18 mouse cellular contexts compared by ENCODE assay signal in the genomic region with DNA sequence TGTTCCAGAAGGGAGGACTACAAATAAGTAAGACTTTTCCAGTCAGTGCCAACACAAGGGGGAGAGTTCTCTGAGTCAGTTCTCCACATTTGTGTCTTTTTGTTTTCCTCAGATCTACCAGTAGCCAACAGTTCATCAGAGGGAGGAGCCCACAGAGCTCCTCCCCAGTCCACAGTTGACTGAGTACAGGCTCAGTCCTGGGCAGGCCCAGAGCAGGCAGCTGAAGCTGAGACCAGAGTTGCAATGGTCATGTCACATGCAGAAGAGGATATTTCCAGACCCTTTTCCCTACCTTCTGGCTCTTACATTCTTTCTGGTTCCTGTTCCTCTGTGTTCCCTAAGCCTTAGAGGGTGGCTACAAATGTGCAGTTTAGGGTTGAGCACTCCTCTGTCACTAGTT.
DNase-seq lines count a peak whose midpoint lies in the region; ATAC-seq and TF ChIP-seq lines count a peak whose summit lies in the region.
"Had no signal": no experiment of that assay in that cellular context is flagged by ENCODE, and none has a peak within 500 bp of the region (broad histone marks: within the 10 kb centered on the region; RNA-seq: fewer than 3 reads in every experiment).

No protein-coding gene starts in this region.

- no peaks in the 10 kb centered on the region for H3K27me3 ChIP-seq in kidney, adult 2 months (replicated peaks; ENCODE audit: control insufficient read depth, insufficient read depth, low read length)
- H3K27me3 ChIP-seq in kidney, embryonic 14.5 days (ENCODE audit: control insufficient read depth, insufficient read depth, low read length): no peaks in the 10 kb centered on the region
- H3K27me3 ChIP-seq: embryonic facial prominence, embryonic 12.5 days; heart, embryonic 13.5 days; hindbrain, embryonic 15.5 days; midbrain, embryonic 12.5 days had no signal

- H3K4me2 ChIP-seq in kidney, embryonic 14.5 days (replicated peaks; ENCODE audit: low read depth, low read length): no peak overlapping the region
- H3K4me2 ChIP-seq: embryonic facial prominence, embryonic 12.5 days; heart, embryonic 13.5 days; hindbrain, embryonic 15.5 days; midbrain, embryonic 12.5 days had no signal

- DNase-seq in adrenal gland, postnatal 36 days: peak; percentile 14 to 43
- no peak for DNase-seq in adrenal gland, adult 8-10 months
- peak; percentile 16 for DNase-seq in kidney, adult 2 months
- peak; percentile 5 for DNase-seq in lung, postnatal 36 days
- DNase-seq in lung, adult 18-20 months: no peak
- DNase-seq in thymus, adult 18-20 months: no peak
- DNase-seq: cerebellum, adult 9-11 months; thymus, postnatal 25 days had no signal

- TF ChIP-seq POLR2A in kidney, adult 2 months (IDR thresholded peaks at IDR 0.05; ENCODE audit: low read depth, low read length): no peak

- H3K9ac ChIP-seq in kidney, embryonic 14.5 days (ENCODE audit: low read depth, low read length): no peak overlapping the region
- H3K9ac ChIP-seq: embryonic facial prominence, embryonic 12.5 days; heart, embryonic 13.5 days; hindbrain, embryonic 15.5 days; liver, embryonic 14.5 days; midbrain, embryonic 12.5 days had no signal

- H3K4me3 ChIP-seq in kidney, adult 2 months (ENCODE audit: insufficient read depth, low read depth, low read length): no peak overlapping the region
- H3K4me3 ChIP-seq in kidney, embryonic 14.5 days (ENCODE audit: low read length): no peak overlapping the region
- H3K4me3 ChIP-seq in macrophage (ENCODE audit: inconsistent target): no peak overlapping the region
- H3K4me3 ChIP-seq: embryonic facial prominence, embryonic 12.5 days; erythroblast, embryonic 14.5 days; heart, embryonic 13.5 days; hindbrain, embryonic 15.5 days; midbrain, embryonic 12.5 days had no signal

- no peaks in the 10 kb centered on the region for H3K79me2 ChIP-seq in macrophage (ENCODE audit: inconsistent target)

- no peak for ATAC-seq in kidney, embryonic 14.5 days (ENCODE audit: low FRiP score, low TSS enrichment)
- ATAC-seq: forebrain, embryonic 14.5 days; intestine, postnatal 0 days had no signal

- no peaks in the 10 kb centered on the region; the same call in 1 of the 2 replicates for H3K4me1 ChIP-seq in kidney, adult 2 months (ENCODE audit: control insufficient read depth, insufficient read depth, low read length)
- H3K4me1 ChIP-seq in kidney, embryonic 14.5 days (ENCODE audit: control insufficient read depth, insufficient read depth, low read length): no peaks in the 10 kb centered on the region
- H3K4me1 ChIP-seq: embryonic facial prominence, embryonic 12.5 days; heart, embryonic 13.5 days; hindbrain, embryonic 15.5 days; midbrain, embryonic 12.5 days had no signal

- H3K9me3 ChIP-seq in kidney, embryonic 14.5 days (ENCODE audit: control insufficient read depth, low read length): no peaks in the 10 kb centered on the region
- H3K9me3 ChIP-seq: embryonic facial prominence, embryonic 12.5 days; heart, embryonic 13.5 days; hindbrain, embryonic 15.5 days; midbrain, embryonic 12.5 days had no signal

- H3K27ac ChIP-seq in kidney, adult 2 months (ENCODE audit: insufficient read depth, low read depth, low read length): no peak overlapping the region; the same call in 1 of the 2 replicates
- H3K27ac ChIP-seq in kidney, embryonic 14.5 days (ENCODE audit: low read depth, low read length): no peak overlapping the region
- peak overlapping the region; percentile 55 for H3K27ac ChIP-seq in macrophage
- H3K27ac ChIP-seq: embryonic facial prominence, embryonic 12.5 days; heart, embryonic 13.5 days; hindbrain, embryonic 15.5 days; liver, embryonic 14.5 days; midbrain, embryonic 12.5 days had no signal

- no peaks in the 10 kb centered on the region for H3K36me3 ChIP-seq in kidney, adult 2 months (ENCODE audit: control insufficient read depth, insufficient read depth, low read length)
- no peaks in the 10 kb centered on the region for H3K36me3 ChIP-seq in kidney, embryonic 14.5 days (ENCODE audit: control insufficient read depth, insufficient read depth, low read length)
- no peaks in the 10 kb centered on the region for H3K36me3 ChIP-seq in macrophage (ENCODE audit: inconsistent target)
- H3K36me3 ChIP-seq: embryonic facial prominence, embryonic 12.5 days; heart, embryonic 13.5 days; hindbrain, embryonic 15.5 days; midbrain, embryonic 12.5 days had no signal

- TF ChIP-seq CTCF in kidney, adult 2 months (conservative IDR thresholded peaks at IDR 0.05; ENCODE audit: insufficient read depth, insufficient read length, low read depth, low read length): no peak

Comparison
In these comparisons a context has a peak if more than half of its experiments do, and no peak if none do; other contexts are left out.
1. DNase-seq: peak in adrenal gland, postnatal 36 days (2 of 2), kidney, adult 2 months (single experiment) and lung, postnatal 36 days (single experiment); none in adrenal gland, adult 8-10 months (single experiment), lung, adult 18-20 months (0 of 2) and thymus, adult 18-20 months (0 of 2).